Mouse (Mus musculus): ENCODE measurements around the gene Tmem106b. TPM values are rescaled to one million over a fixed set of nuclear protein-coding genes. Genes with fewer than 3 reads are reported as not detected.

Gene Tmem106b
- polyA plus RNA-seq (2012; ENCODE audit: low replicate concordance) = 13.0 and 19.1 TPM in 2 replicates

DNA sequence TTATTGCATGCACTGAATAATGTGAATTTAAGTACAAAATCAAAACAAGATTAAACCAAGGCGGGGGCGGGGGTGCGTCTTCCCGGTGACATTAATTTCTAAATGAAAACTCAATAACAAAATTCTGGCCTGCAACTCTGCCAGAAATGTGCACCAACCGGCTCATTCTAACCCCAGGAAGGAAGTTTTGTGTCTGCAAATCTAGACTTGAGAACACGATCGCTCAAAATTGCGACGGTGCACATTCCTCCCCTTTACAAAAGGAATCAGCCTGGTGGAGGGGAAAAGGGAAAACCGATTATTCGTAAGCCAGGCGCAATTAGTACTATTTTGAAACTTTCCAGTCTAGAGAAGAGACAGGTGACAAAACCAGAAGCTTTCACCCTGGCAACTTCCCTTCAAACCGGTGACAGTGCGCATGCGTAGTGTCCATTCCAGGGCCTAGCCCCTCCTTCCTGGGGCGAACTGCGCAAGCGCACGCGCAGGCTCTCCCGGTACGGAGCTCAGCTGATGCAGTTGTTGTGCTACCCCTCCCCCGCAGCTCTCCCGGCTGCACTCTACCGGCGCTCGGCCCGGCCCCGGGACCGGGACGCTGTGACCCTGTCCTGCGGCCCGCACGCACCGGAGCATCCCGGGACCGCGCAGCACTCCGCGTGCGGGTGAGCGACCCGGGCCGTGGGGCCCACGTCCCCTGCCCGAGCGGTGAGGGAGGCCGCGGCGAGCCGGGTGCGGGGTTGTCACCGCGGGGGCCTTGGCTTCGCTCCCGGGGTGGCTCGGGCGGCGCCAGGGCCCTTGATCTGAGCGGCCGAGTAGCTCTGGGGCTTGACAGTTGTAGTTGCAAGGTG lies at the start of gene Tmem106b:
TSS of gene Tmem106b (plus strand) at position 458 of the 845 bp plus-strand sequence.

Other genes with a start within 250 kb of the Tmem106b start
- gene Vwde, start 155.2 kb downstream of the Tmem106b start, polyA plus RNA-seq (2012; ENCODE audit: low replicate concordance) = not detected in 2 replicates